Mouse (Mus musculus) intestine, postnatal 0 days (tissue): ENCODE data around the gene Grin2b. TPM values are rescaled to one million over a fixed set of nuclear protein-coding genes. Genes with fewer than 3 reads are reported as not detected.
"Not testable (repeated sequence)": the region's sequence is repeated elsewhere in the genome, so short reads cannot be mapped to it uniquely, and the experiment has no call there.

Experiments
- ATAC-seq: fragments of 200-750 bp; cut with Nextera tagmentation; 2 replicates; pipeline ENCODE4 v1.8.0; 2017; ENCODE audit warnings: mild to moderate bottlenecking, moderate TSS enrichment, moderate library complexity
- H3K27ac ChIP-seq: fragments of 300-500 bp; sonication (generic); 2 replicates; pipeline ENCODE4 v1.5.1; 2014; ENCODE audit warnings: mild to moderate bottlenecking, low read depth, low read length, moderate library complexity
- H3K27me3 ChIP-seq: fragments of 300-500 bp; sonication (generic); replicated peaks from 2 replicates; pipeline ENCODE4 v1.6.1; 2014; ENCODE audit warnings: low read length, mixed read lengths; ENCODE audit not compliant: control insufficient read depth, insufficient read depth
- H3K36me3 ChIP-seq: fragments of 300-500 bp; sonication (generic); 2 replicates; pipeline ENCODE4 v1.6.1; 2014; ENCODE audit warnings: mild to moderate bottlenecking, moderate library complexity; ENCODE audit not compliant: control insufficient read depth, insufficient read depth
- H3K4me1 ChIP-seq: fragments of 300-500 bp; sonication (generic); replicated peaks from 2 replicates; pipeline ENCODE4 v1.6.1; 2014; ENCODE audit warnings: antibody characterized with exemption, low read length, mixed read lengths; ENCODE audit not compliant: control insufficient read depth, insufficient read depth
- H3K4me2 ChIP-seq: fragments of 300-500 bp; sonication (generic); replicated peaks from 2 replicates; pipeline ENCODE4 v1.6.1; 2014; ENCODE audit warnings: low read depth, mild to moderate bottlenecking, moderate library complexity
- H3K4me3 ChIP-seq: fragments of 300-500 bp; sonication (generic); 2 replicates; pipeline ENCODE4 v1.5.1; 2014; ENCODE audit warnings: low read depth, low read length
- H3K9ac ChIP-seq: fragments of 300-500 bp; sonication (generic); 2 replicates; pipeline ENCODE4 v1.6.1; 2014; ENCODE audit warnings: mild to moderate bottlenecking, low read depth, low read length
- H3K9me3 ChIP-seq: fragments of 300-500 bp; sonication (generic); 2 replicates; pipeline ENCODE4 v1.6.1; 2016; ENCODE audit warnings: mixed run types; ENCODE audit not compliant: control insufficient read depth
- CTCF ChIP-seq: sonication (generic); IDR thresholded peaks from 2 replicates; pipeline ENCODE4 v1.5.1; 2016; ENCODE audit warnings: low read depth, mild to moderate bottlenecking, control low read depth, antibody characterized with exemption, moderate library complexity
- WGBS: fragments of 180-500 bp; shearing (Covaris S2); extraction: QIAGEN DNeasy Blood & Tissue Kit; methylation state at CpG from one replicate; pipeline ENCODE4 v1.1.7; 2014; 5-methylcytosine and 5-hydroxymethylcytosine counted together
- polyA plus RNA-seq: library from polyadenylated mRNA; unstranded; fragments of >200 nt; fragmentation: Nextera tagmentation; extraction: Ambion mirVana; gene quantifications from 2 replicates; pipeline ENCODE4 v1.2.1, GENCODE M21; 2015

Grin2b gene
- polyA plus RNA-seq, 1 experiment from 2014 or later = not detected

GRCm38 (mm10) chr6:135828976-135829375 is 344.3 kb downstream of the Grin2b start:
- no peak overlapping the region for H3K9ac ChIP-seq
- ATAC-seq = no peak
- H3K27me3 ChIP-seq = no peaks in the 10 kb centered on the region

DNA sequence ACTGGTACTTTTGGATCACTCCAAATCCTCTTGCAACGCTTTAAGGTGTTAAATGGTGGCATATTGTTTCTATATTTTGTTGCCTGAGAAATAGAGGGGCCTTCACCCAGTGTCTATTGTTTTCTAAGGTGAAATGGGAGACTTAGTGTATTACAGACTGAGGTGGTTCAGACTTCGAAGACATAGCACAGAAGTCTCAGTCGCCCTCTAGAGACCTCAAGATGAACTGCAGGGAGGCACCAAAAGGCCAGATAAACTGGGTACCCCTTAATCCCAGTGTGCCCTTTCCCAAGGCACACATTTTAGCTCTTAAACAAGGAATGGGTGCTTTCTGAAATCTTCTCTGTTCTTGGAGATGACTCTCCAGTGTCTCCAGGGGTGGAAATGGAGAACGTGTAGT is 345.4 kb downstream of the Grin2b start:
- ATAC-seq = no peak
- Histone ChIP-seq H3K4me1 (no peaks in the 10 kb centered on the region), H3K27ac (no peak overlapping the region), H3K36me3 (no peaks in the 10 kb centered on the region), H3K27me3 (no peaks in the 10 kb centered on the region), H3K9me3 (no peaks in the 10 kb centered on the region), H3K9ac (no peak overlapping the region), H3K4me2 (no peak overlapping the region), H3K4me3 (no peak overlapping the region)
- peak; percentile 87 for TF ChIP-seq CTCF
- 22% methylated on average over 4 of the region's 4 CpGs for WGBS

More at GRCm38 (mm10) chr6:135828976-135829375, 344.3 kb downstream of the Grin2b start:
- H3K36me3 ChIP-seq = no peaks in the 10 kb centered on the region
- TF ChIP-seq CTCF = no peak
- H3K27ac ChIP-seq = no peak overlapping the region
- no peak overlapping the region for H3K4me2 ChIP-seq
- 41% methylated on average over 4 of the region's 4 CpGs for WGBS
- no peaks in the 10 kb centered on the region for H3K4me1 ChIP-seq
- H3K4me3 ChIP-seq = no peak overlapping the region
- H3K9me3 ChIP-seq = no peaks in the 10 kb centered on the region

GRCm38 (mm10) chr6:135827317-135827716 is 346.0 kb downstream of the Grin2b start:
- Histone ChIP-seq H3K36me3 (no peaks in the 10 kb centered on the region), H3K4me3 (no peak overlapping the region), H3K9me3 (no peaks in the 10 kb centered on the region), H3K4me1 (no peaks in the 10 kb centered on the region), H3K4me2 (no peak overlapping the region), H3K9ac (no peak overlapping the region), H3K27ac (no peak overlapping the region), H3K27me3 (no peaks in the 10 kb centered on the region)
- no peak for TF ChIP-seq CTCF
- ATAC-seq = no peak
- 77% methylated on average over 3 of the region's 3 CpGs for WGBS

GRCm38 (mm10) chr6:135826776-135827175 is 346.5 kb downstream of the Grin2b start:
- H3K27me3 ChIP-seq, ATAC-seq, H3K36me3 ChIP-seq, H3K9ac ChIP-seq, H3K4me2 ChIP-seq, H3K4me1 ChIP-seq, H3K4me3 ChIP-seq, H3K9me3 ChIP-seq, H3K27ac ChIP-seq: not testable (repeated sequence)
- WGBS = 93% methylated on average over 7 of the region's 7 CpGs

DNA sequence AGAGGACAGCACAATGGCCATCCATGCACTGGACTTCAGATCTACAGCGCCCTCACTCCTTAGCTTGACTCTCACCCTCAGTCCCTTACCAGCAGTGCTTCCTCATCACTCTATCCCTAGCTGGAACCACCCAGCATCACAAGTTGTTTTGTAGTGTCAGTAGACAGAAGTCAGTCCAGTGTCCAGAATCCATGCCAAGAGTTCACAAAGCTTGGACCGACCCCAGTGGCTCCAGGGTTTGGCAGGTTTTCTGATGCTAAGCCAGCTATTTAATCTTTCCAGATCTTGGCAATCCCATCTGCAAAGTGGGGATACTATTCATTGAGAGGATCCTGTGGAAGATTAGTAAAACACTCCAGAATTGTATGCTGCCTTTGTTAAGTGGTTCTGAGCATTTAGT is 355.9 kb downstream of the Grin2b start:
- no peak for ATAC-seq
- Histone ChIP-seq H3K27ac (no peak overlapping the region), H3K9ac (no peak overlapping the region), H3K4me1 (no peaks in the 10 kb centered on the region), H3K9me3 (no peaks in the 10 kb centered on the region), H3K27me3 (no peaks in the 10 kb centered on the region), H3K4me2 (no peak overlapping the region), H3K36me3 (no peaks in the 10 kb centered on the region), H3K4me3 (no peak overlapping the region)
- WGBS = 90% methylated on average over 2 of the region's 2 CpGs
- TF ChIP-seq CTCF = no peak

- Histone ChIP-seq H3K4me2 (no peak overlapping the region), H3K4me3 (no peak overlapping the region), H3K36me3 (no peaks in the 10 kb centered on the region), H3K9ac (no peak overlapping the region), H3K27ac (no peak overlapping the region), H3K9me3 (no peaks in the 10 kb centered on the region), H3K4me1 (no peaks in the 10 kb centered on the region), H3K27me3 (no peaks in the 10 kb centered on the region)
- no peak for ATAC-seq
- TF ChIP-seq CTCF = no peak
- WGBS = 86% methylated on average over 7 of the region's 7 CpGs
These were observed 359.6 kb downstream of the Grin2b start for GRCm38 (mm10) chr6:135813755-135814154.

- Histone ChIP-seq H3K9ac (no peak overlapping the region), H3K27me3 (no peaks in the 10 kb centered on the region), H3K4me2 (no peak overlapping the region), H3K4me1 (no peaks in the 10 kb centered on the region), H3K27ac (no peak overlapping the region), H3K9me3 (no peaks in the 10 kb centered on the region), H3K36me3 (no peaks in the 10 kb centered on the region), H3K4me3 (no peak overlapping the region)
- no peak for ATAC-seq
- TF ChIP-seq CTCF = no peak
- 88% methylated on average over 9 of the region's 9 CpGs for WGBS
These were observed 367.9 kb downstream of the Grin2b start for GRCm38 (mm10) chr6:135805436-135805835.
